Mouse (Mus musculus): ENCODE results near the gene Cdadc1.

DNA sequence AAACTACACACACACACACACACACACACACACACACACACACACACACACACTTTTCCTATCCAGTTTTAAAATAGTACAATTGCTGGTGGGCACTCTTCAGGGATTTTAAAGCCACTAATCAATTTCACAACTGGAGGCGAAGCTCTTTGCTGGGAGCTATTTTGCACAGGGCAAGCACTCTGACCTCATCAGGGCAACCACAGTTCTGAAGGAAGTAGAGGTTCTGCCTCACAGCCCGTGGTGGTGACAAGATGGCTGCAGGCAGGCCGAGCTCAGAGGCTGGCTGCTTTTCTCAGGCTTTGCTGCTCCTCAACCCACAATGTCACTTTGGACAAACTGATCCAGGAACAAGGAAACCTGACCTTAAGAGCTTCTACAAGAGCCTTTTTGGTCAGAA, 9.3 kb upstream of the Cdadc1 start:
- no peak for TF ChIP-seq TAL1 (IDR thresholded peaks at IDR 0.05; ENCODE audit: low read length)
- no peak for TF ChIP-seq GATA1 (IDR thresholded peaks at IDR 0.05; ENCODE audit: low read length)
